Mouse (Mus musculus) olfactory bulb, adult 2 months (tissue): ENCODE measurements at regions not wholly inside any gene's neighbourhood (a gene's known extent, or its start where the extent isn't known, plus 50 kb on each side); places are given as distances from the start of the nearest gene placed in this dataset.

Experiments used
- CTCF ChIP-seq: fragments of 200-500 bp; IDR thresholded peaks from 2 replicates; pipeline ENCODE4 v1.5.1; 2012; ENCODE audit warnings: low read depth, mild to moderate bottlenecking, low read length, moderate library complexity; ENCODE audit not compliant: insufficient read depth
- POLR2A ChIP-seq: fragments of 200-500 bp; IDR thresholded peaks from 2 replicates; pipeline ENCODE4 v1.6.1; 2012; ENCODE audit warnings: mild to moderate bottlenecking, low read depth, low read length, moderate library complexity; ENCODE audit not compliant: insufficient read depth

DNA sequence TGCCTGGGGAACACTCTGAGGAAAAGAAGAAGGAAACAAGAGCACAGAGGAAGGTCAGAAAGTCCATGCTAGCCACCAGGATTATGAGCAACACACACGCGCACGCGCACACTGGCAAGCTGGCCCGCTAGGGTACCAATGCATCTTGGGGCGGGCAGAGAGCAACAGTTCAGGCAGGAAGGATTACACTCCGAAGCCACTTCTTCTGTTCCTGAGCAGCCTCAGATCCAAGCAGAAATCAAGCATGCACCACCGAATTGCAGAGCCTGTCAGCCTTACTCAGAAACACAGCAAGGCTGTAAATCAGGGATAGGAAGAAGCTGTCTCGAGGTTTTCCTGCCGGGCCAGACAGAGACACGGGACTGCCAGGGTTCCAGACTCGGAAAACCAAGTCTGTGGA lies 615.8 kb upstream of the Adam5 start:
- TF ChIP-seq CTCF (no peak), POLR2A (no peak)
